Mouse (Mus musculus): ENCODE results near the gene Tmem251.

Gene Tmem251

DNA sequence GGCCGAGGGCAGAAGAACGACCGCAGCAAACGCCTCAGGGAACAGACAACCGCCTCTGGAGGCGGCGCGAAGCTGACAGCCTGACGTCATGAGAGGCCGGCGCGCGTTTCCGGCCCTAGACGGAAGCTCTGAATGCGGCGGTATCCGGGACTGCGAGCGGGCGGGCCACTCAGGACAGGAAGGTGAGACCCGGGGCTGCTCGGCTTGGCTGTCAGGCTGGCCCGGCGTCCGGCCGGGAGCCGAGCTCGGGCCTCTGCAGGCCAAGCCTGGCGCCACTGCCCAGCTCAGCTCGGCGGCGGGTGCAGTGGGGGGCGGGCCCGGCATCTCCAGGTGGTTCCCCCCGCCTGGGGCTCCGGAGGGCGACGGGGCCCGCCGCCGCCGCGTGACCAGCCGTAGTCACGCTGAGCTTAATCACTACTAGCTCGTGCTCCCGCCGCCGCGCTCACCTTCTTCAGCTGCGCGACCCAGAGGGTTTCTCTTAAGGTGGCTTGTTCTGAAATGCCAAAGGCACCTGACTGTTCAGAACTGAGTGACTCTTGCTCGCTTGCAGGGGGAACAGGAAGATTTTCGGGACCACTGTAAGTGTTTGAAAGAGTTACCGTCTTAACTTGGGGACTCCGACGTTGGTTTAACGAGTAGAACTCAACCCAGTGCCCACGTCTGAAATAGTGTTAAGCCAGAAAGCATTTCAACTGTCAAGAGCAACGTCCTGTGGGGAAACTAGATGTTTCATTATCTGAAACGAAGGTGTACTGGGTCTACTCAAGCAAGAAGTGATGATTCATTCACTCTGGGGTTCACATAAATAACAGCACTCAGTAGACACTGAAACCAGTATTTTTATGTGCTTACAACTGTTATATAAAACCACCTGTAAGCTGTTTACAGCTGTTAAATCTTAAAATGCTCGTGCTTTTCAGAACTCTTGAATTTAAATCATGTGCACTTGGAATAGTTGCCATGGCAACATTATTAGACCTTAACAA lies at the start of gene Tmem251, which contains the start of gene Moap1:
Gene Tmem251 (plus strand): TSS at position 174 of the 986 bp plus-strand sequence.
Gene Moap1 (minus strand): TSS at position 73 of the 986 bp plus-strand sequence.
- peak; percentile 93 to 94 for DNase-seq

- DNase-seq, result no peak
Measured at GRCm38 (mm10) chr12:102695369-102696239, 48.0 kb upstream of the Tmem251 start.

DNA sequence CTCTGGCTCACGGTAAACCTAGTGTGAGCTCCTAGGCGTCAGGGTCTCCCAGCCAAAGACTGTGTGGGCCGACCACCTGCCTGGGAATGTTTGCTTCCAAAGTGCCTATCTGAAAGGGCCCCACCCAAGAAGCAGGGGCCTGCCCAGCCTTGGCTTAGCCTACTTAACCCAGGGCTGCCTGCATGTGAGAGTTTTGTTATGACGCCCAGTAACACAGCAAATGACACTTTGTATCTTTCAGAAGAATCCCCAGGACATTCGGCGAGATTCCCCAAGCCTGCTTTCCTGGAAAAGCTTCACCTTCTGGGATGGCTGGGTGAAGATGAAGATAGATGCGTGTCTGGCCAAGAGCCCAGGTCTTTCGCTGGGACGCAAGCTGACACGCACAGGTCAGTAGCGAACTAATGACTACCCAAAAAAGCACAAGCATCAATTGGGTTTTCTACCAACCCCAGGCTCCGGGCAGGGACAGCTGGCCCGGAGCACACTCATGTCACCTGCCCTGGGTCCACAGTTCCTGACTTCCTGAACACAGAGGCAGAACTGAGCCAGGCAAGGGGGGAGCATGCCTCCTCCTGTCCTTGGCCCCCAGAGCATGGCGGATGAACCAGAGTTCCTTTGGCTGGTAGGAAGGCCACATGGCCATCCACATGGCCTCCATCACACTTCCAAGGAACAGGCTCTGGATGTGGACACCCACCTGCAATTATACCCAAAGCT lies 46.8 kb upstream of the Tmem251 start:
- no peak for DNase-seq

GRCm38 (mm10) chr12:102697381-102697780 lies 46.2 kb upstream of the Tmem251 start:
- DNase-seq, result no peak

GRCm38 (mm10) chr12:102698089-102698684 lies 45.4 kb upstream of the Tmem251 start:
- DNase-seq, result no peak

- DNase-seq, result peak in 1 of 2 experiments; percentile 7
Measured at GRCm38 (mm10) chr12:102699156-102699555, 44.4 kb upstream of the Tmem251 start.

DNA sequence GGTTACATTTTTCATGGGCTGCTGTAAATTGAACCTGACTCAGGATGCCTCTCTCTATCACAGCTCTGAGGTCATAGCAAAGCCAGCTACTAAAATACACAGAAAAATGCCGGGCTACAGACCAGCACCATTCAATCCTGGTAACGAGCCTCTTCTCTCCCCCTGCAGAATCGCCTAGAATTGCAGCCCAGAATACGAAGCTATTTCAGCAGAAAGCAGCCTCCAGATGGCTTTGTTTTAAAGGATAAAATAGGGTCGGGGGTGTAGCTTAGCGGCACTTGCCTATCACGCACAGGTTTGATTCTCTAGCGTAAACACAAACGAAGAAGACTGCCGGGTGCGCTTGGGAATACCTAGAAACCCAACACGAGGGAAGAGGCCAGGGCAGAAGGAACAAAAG lies 43.1 kb upstream of the Tmem251 start:
- no peak for DNase-seq

- no peak for DNase-seq
Measured at GRCm38 (mm10) chr12:102701691-102702207, 41.8 kb upstream of the Tmem251 start.

DNA sequence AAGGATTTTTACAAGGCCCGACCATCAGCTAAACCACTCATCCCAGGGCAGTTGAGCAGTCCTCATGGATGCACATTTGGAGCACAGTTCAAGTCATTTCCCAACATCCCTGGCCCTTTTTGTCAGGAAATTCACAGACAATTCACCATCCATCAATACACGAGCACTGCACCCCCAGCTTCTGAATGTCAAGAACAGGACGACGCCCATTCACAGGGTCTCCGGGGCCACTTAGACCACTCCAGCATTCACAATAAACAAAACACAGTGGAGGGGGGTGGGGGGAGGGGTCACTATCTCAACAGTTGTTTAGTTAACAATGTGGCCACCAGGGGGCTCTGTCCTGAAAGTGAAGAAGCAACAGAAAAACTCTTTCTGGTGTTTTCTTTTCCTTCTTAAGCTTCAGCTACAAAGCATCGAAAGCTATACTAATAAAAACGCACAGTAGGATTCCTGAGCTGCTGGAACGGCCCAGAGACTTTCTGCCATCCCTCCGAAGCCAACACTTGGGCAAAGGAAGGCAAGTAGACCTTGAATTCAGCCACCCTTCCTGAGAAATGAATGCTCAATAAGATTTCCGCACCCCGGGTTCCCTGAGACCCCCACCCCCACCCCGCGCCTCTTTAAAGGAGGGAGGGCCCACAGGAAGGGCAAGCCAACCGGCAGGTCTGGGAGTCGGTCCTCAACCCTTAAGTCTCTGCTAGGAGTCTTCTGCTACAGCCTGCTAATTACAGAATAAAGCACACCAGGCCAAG lies 41.0 kb upstream of the Tmem251 start:
- DNase-seq, result peak; percentile 37 to 82

DNA sequence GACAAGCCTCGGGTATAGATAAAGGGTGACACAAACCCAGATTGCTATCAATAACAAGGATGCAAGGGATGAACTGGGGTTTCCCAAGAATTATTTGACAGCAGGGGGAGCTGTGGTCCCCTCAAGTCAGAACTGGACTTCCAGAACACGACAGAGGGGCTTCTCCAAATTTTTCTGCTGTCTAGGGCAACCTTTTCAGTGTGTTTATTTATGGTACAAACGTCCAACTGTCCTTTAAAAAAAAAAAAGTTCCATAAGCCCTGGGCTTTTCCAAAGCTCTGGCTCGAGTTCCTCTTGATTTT lies 40.5 kb upstream of the Tmem251 start:
- peak in 1 of 2 experiments; percentile 42 for DNase-seq

DNA sequence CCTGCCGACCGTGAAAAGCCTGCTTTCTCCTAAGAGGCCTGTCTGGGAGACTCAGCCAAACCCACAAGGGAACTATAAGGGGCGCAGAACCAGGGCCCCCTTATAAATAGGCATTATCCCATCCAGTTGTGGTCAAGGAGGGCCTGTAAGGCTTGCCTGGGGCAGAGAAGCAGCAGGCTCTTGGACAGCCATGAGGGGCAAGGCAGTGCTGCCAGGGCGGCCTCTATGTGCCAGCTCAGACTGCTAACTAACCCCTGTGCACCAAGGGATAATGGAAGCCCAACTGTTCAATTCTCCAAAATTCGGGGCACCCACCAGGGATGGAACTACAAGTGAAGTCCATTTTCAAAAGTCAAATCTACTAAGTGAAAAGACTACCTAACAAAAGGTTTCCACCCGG lies 40.1 kb upstream of the Tmem251 start:
- no peak for DNase-seq

- no peak for DNase-seq
Measured at GRCm38 (mm10) chr12:102703921-102704408, 39.6 kb upstream of the Tmem251 start.

- DNase-seq, result peak; percentile 62 to 78
Measured at GRCm38 (mm10) chr12:102704457-102705198, 38.9 kb upstream of the Tmem251 start, which contains the start of gene Itpk1. TSS of gene Itpk1 (minus strand) at chr12:102704930.

DNA sequence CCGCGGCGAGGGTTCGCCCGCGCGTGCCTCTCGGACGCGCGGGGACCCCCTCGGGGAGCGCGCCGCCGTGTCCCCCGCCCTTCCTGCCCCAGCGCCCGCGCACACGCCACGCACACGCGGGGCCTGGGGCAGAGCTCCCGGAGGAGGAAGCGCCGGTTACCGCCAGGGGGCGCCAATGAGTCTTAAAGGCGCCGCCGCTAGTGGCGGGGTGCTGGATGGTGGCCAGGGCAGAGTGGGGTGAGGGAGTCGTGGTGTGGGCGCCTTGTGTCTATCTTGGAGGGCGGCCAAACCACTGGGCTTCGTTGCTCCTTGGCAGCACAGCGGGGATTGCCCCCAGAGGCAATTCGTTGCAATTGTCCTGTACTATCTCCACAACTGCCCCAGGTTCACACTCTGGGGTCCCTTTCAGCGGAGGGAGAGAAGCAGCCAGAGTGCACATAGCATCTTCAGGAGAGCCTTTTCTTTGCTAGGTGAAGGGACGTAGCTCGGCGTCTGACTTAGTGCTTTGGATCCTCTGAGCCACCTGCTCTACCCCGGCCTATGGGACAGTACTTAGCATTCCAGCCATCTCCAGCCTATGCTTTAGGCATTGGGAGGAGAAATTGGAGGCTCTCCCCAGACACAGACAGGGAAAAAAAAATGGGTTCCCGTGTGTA lies 38.2 kb upstream of the Tmem251 start:
- peak; percentile 91 to 92 for DNase-seq

- no peak for DNase-seq
Measured at GRCm38 (mm10) chr12:102705906-102706640, 37.5 kb upstream of the Tmem251 start.

- DNase-seq, result no peak
Measured at GRCm38 (mm10) chr12:102706833-102707463, 36.6 kb upstream of the Tmem251 start.

DNA sequence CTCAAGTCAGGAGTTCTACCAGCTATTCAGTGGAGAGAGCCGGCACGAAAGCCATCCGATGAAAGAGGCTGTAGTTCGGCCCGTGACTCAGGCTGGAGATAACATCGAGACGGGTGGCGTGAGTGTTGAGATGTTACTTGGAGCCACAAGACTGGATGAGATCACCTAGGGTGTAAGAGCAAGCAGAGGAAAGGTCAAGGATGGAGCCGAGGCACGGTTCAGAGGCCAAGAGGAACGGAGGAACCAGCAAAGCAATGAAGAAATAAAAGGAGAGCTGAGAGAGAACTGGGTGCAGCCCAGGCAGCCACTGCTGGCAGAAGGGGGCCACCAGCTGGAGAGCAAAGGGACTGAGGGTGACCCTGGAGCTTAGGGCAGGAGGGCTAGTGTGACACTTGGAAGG lies 35.3 kb upstream of the Tmem251 start:
- no peak for DNase-seq

DNA sequence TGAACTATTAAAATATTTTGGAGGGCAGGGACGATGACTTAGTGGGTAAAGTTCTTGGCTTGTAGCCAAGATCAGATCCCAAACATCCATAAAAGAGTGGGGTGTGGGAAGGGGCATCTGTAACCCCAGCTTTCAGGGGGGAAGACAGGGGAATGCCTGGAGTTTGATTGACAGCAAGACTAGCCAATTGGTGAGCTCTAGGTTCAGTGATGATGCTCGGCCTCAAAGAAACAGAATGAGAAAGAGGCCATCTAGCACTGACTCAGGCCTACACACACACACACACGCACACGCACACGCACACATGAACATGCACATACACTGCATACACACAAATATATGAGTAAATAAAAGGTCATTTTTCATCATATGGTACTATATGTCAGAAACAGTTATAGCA lies 33.7 kb upstream of the Tmem251 start:
- no peak for DNase-seq

All from lung, postnatal 4 days (tissue).